Mouse (Mus musculus): ENCODE results near the gene Exoc1. TPM values are rescaled to one million over a fixed set of nuclear protein-coding genes. Genes with fewer than 3 reads are reported as not detected.
A peak's percentile ranks its signal among the peaks of the same experiment; 100 is the strongest.

The Exoc1 gene
- total RNA-seq, 2 experiments from 2014 or later: 57.2 to 58.5 TPM

GRCm38 (mm10) chr5:76609702-76610370 is 80.7 kb downstream of the Exoc1 start:
- no peak for DNase-seq (ENCODE audit: low spot score in 2 of 2)

GRCm38 (mm10) chr5:76612867-76613499 is 83.9 kb downstream of the Exoc1 start:
- DNase-seq (ENCODE audit: low spot score in 2 of 2): no peak

- DNase-seq (ENCODE audit: low spot score in 2 of 2): peak in 1 of 2 experiments; percentile 31
These were observed 86.2 kb downstream of the Exoc1 start for GRCm38 (mm10) chr5:76615276-76615675.

- no peak for DNase-seq (ENCODE audit: low spot score in 2 of 2)
These were observed 87.2 kb downstream of the Exoc1 start for GRCm38 (mm10) chr5:76616196-76616747.

- DNase-seq (ENCODE audit: low spot score in 2 of 2): peak in 1 of 2 experiments; percentile 53
These were observed 89.6 kb downstream of the Exoc1 start for GRCm38 (mm10) chr5:76618750-76619149.

Other genes with a start within 250 kb of the Exoc1 start
- 10 to 100 TPM; 49.6 to 50.3 TPM for gene Clock, start 224.5 kb upstream of the Exoc1 start, total RNA-seq (2021)
- not detected for gene Pdcl2, start 198.2 kb upstream of the Exoc1 start, total RNA-seq (2021)
- gene Nmu, start 165.5 kb upstream of the Exoc1 start, total RNA-seq (2021): not detected
- gene Gm7271, start 45.3 kb upstream of the Exoc1 start, total RNA-seq (2021): not detected
- 1 to 10 TPM; 6.0 to 6.7 TPM for gene Cep135, start 59.4 kb downstream of the Exoc1 start, total RNA-seq (2021)
- gene C530008M17Rik, start 127.2 kb downstream of the Exoc1 start, total RNA-seq (2021): 10 to 100 TPM; 83.7 to 89.5 TPM

Measured in layer of hippocampus, adult 18-20 months (tissue).